8 mouse cellular contexts compared by ENCODE assay signal in genomic region chr17:70847086-70847485, GRCm38 (mm10). TPM values are rescaled to one million over a fixed set of nuclear protein-coding genes. Genes with fewer than 3 reads are reported as not detected.
A peak's percentile ranks its signal among the peaks of the same experiment; 100 is the strongest.
DNase-seq lines count a peak whose midpoint lies in the region; ATAC-seq and TF ChIP-seq lines count a peak whose summit lies in the region.

No protein-coding gene starts in this region.

- H3K4me1 ChIP-seq in forebrain, embryonic 10.5 days = peaks cover 68% of the 10 kb centered on the region
- H3K4me1 ChIP-seq in forebrain, embryonic 15.5 days = peaks cover 64% of the 10 kb centered on the region
- peaks cover 9% of the 10 kb centered on the region for H3K4me1 ChIP-seq in bone marrow macrophage, adult 2 months (ENCODE audit: control insufficient read depth, insufficient read depth, low read length)
- H3K4me1 ChIP-seq in heart, embryonic 15.5 days (replicated peaks) = peaks cover 11% of the 10 kb centered on the region
- peaks cover 19% of the 10 kb centered on the region for H3K4me1 ChIP-seq in kidney, postnatal 0 days (replicated peaks; ENCODE audit: insufficient read depth, low read length)
- peaks cover 17% of the 10 kb centered on the region for H3K4me1 ChIP-seq in stomach, embryonic 16.5 days (ENCODE audit: control insufficient read depth, insufficient read depth, low read length)

- no peak overlapping the region for H3K9ac ChIP-seq in forebrain, embryonic 15.5 days (replicated peaks)
- H3K9ac ChIP-seq in heart, embryonic 15.5 days = no peak overlapping the region
- H3K9ac ChIP-seq in kidney, postnatal 0 days (ENCODE audit: low read depth, low read length) = no peak overlapping the region; the same call in 1 of the 2 replicates
- no peak overlapping the region for H3K9ac ChIP-seq in stomach, embryonic 16.5 days (ENCODE audit: low read length)

- H3K9me3 ChIP-seq in forebrain, embryonic 10.5 days = no peaks in the 10 kb centered on the region
- H3K9me3 ChIP-seq in forebrain, embryonic 15.5 days = no peaks in the 10 kb centered on the region
- H3K9me3 ChIP-seq in heart, embryonic 15.5 days (replicated peaks) = no peaks in the 10 kb centered on the region
- H3K9me3 ChIP-seq in kidney, postnatal 0 days (replicated peaks; ENCODE audit: low read length) = no peaks in the 10 kb centered on the region
- no peaks in the 10 kb centered on the region for H3K9me3 ChIP-seq in stomach, embryonic 16.5 days (replicated peaks; ENCODE audit: control insufficient read depth, low read length)

- WGBS in forebrain, embryonic 10.5 days = 6% methylated on average over 4 of the region's 4 CpGs
- WGBS in forebrain, embryonic 15.5 days = 2% methylated on average over 4 of the region's 4 CpGs
- WGBS in heart, embryonic 15.5 days = 5% methylated on average over 4 of the region's 4 CpGs
- WGBS in kidney, postnatal 0 days = 3% methylated on average over 4 of the region's 4 CpGs
- 0% methylated on average over 4 of the region's 4 CpGs for WGBS in macrophage (ENCODE audit: missing documents)
- 2% methylated on average over 4 of the region's 4 CpGs for WGBS in stomach, embryonic 16.5 days

- H3K27me3 ChIP-seq in forebrain, embryonic 10.5 days (ENCODE audit: poor library complexity, severe bottlenecking) = no peaks in the 10 kb centered on the region
- peaks cover 15% of the 10 kb centered on the region for H3K27me3 ChIP-seq in forebrain, embryonic 15.5 days
- H3K27me3 ChIP-seq in heart, embryonic 15.5 days = no peaks in the 10 kb centered on the region
- H3K27me3 ChIP-seq in kidney, postnatal 0 days (ENCODE audit: insufficient read depth, low read length) = no peaks in the 10 kb centered on the region
- no peaks in the 10 kb centered on the region for H3K27me3 ChIP-seq in stomach, embryonic 16.5 days (ENCODE audit: control insufficient read depth, insufficient read depth, low read length)

- peaks cover 87% of the 10 kb centered on the region for H3K79me2 ChIP-seq in macrophage (ENCODE audit: inconsistent target)

- H3K36me3 ChIP-seq in forebrain, embryonic 10.5 days (replicated peaks) = peaks cover 42% of the 10 kb centered on the region
- no peaks in the 10 kb centered on the region for H3K36me3 ChIP-seq in forebrain, embryonic 15.5 days
- H3K36me3 ChIP-seq in heart, embryonic 15.5 days = peaks cover 5% of the 10 kb centered on the region
- H3K36me3 ChIP-seq in kidney, postnatal 0 days (ENCODE audit: insufficient read depth, low read length) = peaks cover 22% of the 10 kb centered on the region
- H3K36me3 ChIP-seq in macrophage (ENCODE audit: inconsistent target) = peaks cover 35% of the 10 kb centered on the region
- no peaks in the 10 kb centered on the region for H3K36me3 ChIP-seq in stomach, embryonic 16.5 days (ENCODE audit: control insufficient read depth, insufficient read depth, low read length)

- TF ChIP-seq POLR2A in bone marrow macrophage, adult 2 months (IDR thresholded peaks at IDR 0.05; ENCODE audit: borderline replicate concordance, low read depth, low read length) = no peak

- H3K4me2 ChIP-seq in forebrain, embryonic 15.5 days (replicated peaks) = no peak overlapping the region
- H3K4me2 ChIP-seq in heart, embryonic 15.5 days = peak overlapping the region; percentile 98
- peak overlapping the region; percentile 81 for H3K4me2 ChIP-seq in kidney, postnatal 0 days (ENCODE audit: low read length)
- H3K4me2 ChIP-seq in stomach, embryonic 16.5 days (ENCODE audit: low read depth, low read length) = peak overlapping the region; percentile 37

- H3K27ac ChIP-seq in forebrain, embryonic 10.5 days = peak overlapping the region; percentile 98
- H3K27ac ChIP-seq in forebrain, embryonic 15.5 days (replicated peaks) = no peak overlapping the region
- H3K27ac ChIP-seq in bone marrow macrophage, adult 2 months (ENCODE audit: insufficient read depth, low read depth, low read length) = peak overlapping the region; percentile 43
- no peak overlapping the region for H3K27ac ChIP-seq in heart, embryonic 15.5 days
- H3K27ac ChIP-seq in kidney, postnatal 0 days = peak overlapping the region; percentile 63; the same call in 1 of the 2 replicates
- H3K27ac ChIP-seq in macrophage = peak overlapping the region; percentile 98
- 0 out of 2 replicates have a peak overlapping the region, but pooled peaks have one; percentile 34 for H3K27ac ChIP-seq in stomach, embryonic 16.5 days (ENCODE audit: low read length)

- no peak for ATAC-seq in forebrain, embryonic 15.5 days (replicated peaks)
- ATAC-seq in heart, embryonic 15.5 days (replicated peaks; ENCODE audit: insufficient number of reproducible peaks, insufficient read depth, low FRiP score, low read depth) = no peak
- no peak for ATAC-seq in kidney, postnatal 0 days (replicated peaks; ENCODE audit: low FRiP score, low read depth)
- no peak for ATAC-seq in stomach, embryonic 16.5 days (ENCODE audit: insufficient read depth, low FRiP score)

- H3K4me3 ChIP-seq in forebrain, embryonic 10.5 days = peak overlapping the region; percentile 78
- no peak overlapping the region for H3K4me3 ChIP-seq in forebrain, embryonic 15.5 days
- peak overlapping the region; percentile 42 for H3K4me3 ChIP-seq in bone marrow macrophage, adult 2 months (ENCODE audit: insufficient read depth, low read length)
- H3K4me3 ChIP-seq in heart, embryonic 15.5 days = peak overlapping the region; percentile 21; the same call in 1 of the 2 replicates
- peak overlapping the region; percentile 89 for H3K4me3 ChIP-seq in kidney, postnatal 0 days (replicated peaks; ENCODE audit: low read depth, low read length)
- peak overlapping the region; percentile 77 for H3K4me3 ChIP-seq in macrophage (ENCODE audit: inconsistent target)
- peak overlapping the region; percentile 27 for H3K4me3 ChIP-seq in stomach, embryonic 16.5 days (replicated peaks; ENCODE audit: low read length)

- DNase-seq in forebrain, embryonic 10.5 days (ENCODE audit: extremely low spot score, low spot score) = peak; percentile 34
- peak; percentile 93 for DNase-seq in kidney, postnatal 0 days (ENCODE audit: low spot score)
- DNase-seq in left cerebral cortex, adult 8-10 months (ENCODE audit: low spot score in 2 of 2) = no peak

- no peak for TF ChIP-seq CTCF in bone marrow macrophage, adult 2 months (IDR thresholded peaks at IDR 0.05; ENCODE audit: low read depth, low read length)
- peak; percentile 80 for TF ChIP-seq CTCF in kidney, postnatal 0 days (IDR thresholded peaks at IDR 0.05; ENCODE audit: low read depth)

RNA-seq across cellular contexts. Expression of gene Tgif1, which starts 6.3 kb away (rescaled TPM):
- 80.2 and 89.6 TPM in 2 replicates for polyA plus RNA-seq in forebrain, embryonic 10.5 days (2016; fragmentation: Nextera tagmentation; extraction: Ambion mirVana)
- 12.4 and 14.1 TPM in 2 replicates for polyA plus RNA-seq in forebrain, embryonic 15.5 days (2015; fragmentation: Nextera tagmentation; extraction: Ambion mirVana)
- polyA plus RNA-seq in bone marrow macrophage, adult 2 months (2012; ENCODE audit: insufficient read depth, insufficient read length, missing spikeins) = 86.0 and 97.0 TPM in 2 replicates
- polyA plus RNA-seq in heart, embryonic 15.5 days (2015; fragmentation: Nextera tagmentation; extraction: Ambion mirVana) = 19.6 and 28.1 TPM in 2 replicates
- 74.9 and 78.9 TPM in 2 replicates for polyA plus RNA-seq in kidney, postnatal 0 days (2015; fragmentation: Nextera tagmentation; extraction: Ambion mirVana)
- 1,000 to 10,000 TPM in 1 of 26 experiments, 100 to 1,000 TPM in 25; 155 to 1,067 (median 440) TPM for total RNA-seq in macrophage (2018; cell fraction: chromatin; rRNA removed)
- 100 to 1,000 TPM in 18 of 26 experiments, 10 to 100 TPM in 8; 49.4 to 328 (median 151) TPM for total RNA-seq in macrophage (2018; cell fraction: cytosol; rRNA removed)
- total RNA-seq in macrophage (2018; cell fraction: nucleus; rRNA removed) = 1,000 to 10,000 TPM in 4 of 26 experiments, 100 to 1,000 TPM in 22; 178 to 1,168 (median 515) TPM
- polyA plus RNA-seq in macrophage (2018) = 68.9 to 96.0 TPM (median 82.3 TPM) in 3 replicates
- polyA plus RNA-seq in stomach, embryonic 16.5 days (2015; fragmentation: Nextera tagmentation; extraction: Ambion mirVana) = 56.5 and 60.1 TPM in 2 replicates
- total RNA-seq in left cerebral cortex, adult 8-10 months (2022) = 1 to 10 TPM; 1.9 to 4.7 (median 3.1) TPM

Comparison
In these comparisons a context has a peak if more than half of its experiments do, and no peak if none do; other contexts are left out.
1. H3K27ac ChIP-seq: peak in forebrain, embryonic 10.5 days (single experiment), bone marrow macrophage, adult 2 months (single experiment), kidney, postnatal 0 days (single experiment), macrophage (single experiment) and stomach, embryonic 16.5 days (single experiment); none in forebrain, embryonic 15.5 days (single experiment) and heart, embryonic 15.5 days (single experiment).
2. DNase-seq: peak in forebrain, embryonic 10.5 days (single experiment) and kidney, postnatal 0 days (single experiment); none in left cerebral cortex, adult 8-10 months (0 of 2).